Mouse (Mus musculus): ENCODE data around the gene Lsg1. TPM values are rescaled to one million over a fixed set of nuclear protein-coding genes. Genes with fewer than 3 reads are reported as not detected.
A peak's percentile ranks its signal among the peaks of the same experiment; 100 is the strongest.

The Lsg1 gene
- total and polyA plus RNA-seq, 2 experiments from 2014 or later, result 16.7 to 42.1 TPM

DNA sequence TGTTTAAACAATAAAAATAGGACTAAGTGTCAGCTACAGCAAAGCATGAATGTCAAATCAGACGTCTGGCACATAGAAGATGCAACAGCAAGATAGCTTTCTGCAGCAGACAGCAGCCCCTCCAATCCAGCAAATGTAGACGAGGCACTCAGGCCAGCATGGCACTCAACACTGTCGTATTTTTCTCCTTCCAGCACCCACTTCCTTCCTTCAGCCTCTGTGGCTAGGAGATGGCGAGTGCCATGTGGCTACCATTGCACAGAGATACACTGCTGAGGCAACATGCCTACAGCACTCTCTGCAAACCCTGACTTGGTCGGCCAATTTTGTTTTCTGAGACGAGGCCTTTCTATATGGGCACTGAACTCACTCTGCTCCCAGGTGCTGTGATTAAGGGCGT, 11.6 kb downstream of the Lsg1 start:
- Histone ChIP-seq H3K9me3 (ENCODE audit: low read length) (no peaks in the 10 kb centered on the region), H3K4me3 (ENCODE audit: low read length) (no peak overlapping the region), H3K4me2 (ENCODE audit: low read depth, low read length) (no peak overlapping the region), H3K27me3 (ENCODE audit: insufficient read depth, low read length) (no peaks in the 10 kb centered on the region), H3K36me3 (ENCODE audit: insufficient read depth, low read length) (peaks cover 75% of the 10 kb centered on the region), H3K9ac (replicated peaks; ENCODE audit: low read length) (no peak overlapping the region), H3K27ac (no peak overlapping the region), H3K4me1 (ENCODE audit: insufficient read depth, low read length) (no peaks in the 10 kb centered on the region)
- DNase-seq (ENCODE audit: low spot score) (no peak), ATAC-seq (no peak)
- WGBS, result 91% methylated on average over 7 of the region's 7 CpGs
- TF ChIP-seq CTCF (IDR thresholded peaks at IDR 0.05; ENCODE audit: low read depth), result no peak

GRCm38 (mm10) chr16:30572239-30572638, 15.2 kb downstream of the Lsg1 start:
- Histone ChIP-seq H3K27ac (no peak overlapping the region), H3K36me3 (ENCODE audit: insufficient read depth, low read length) (peaks cover 73% of the 10 kb centered on the region), H3K9ac (replicated peaks; ENCODE audit: low read length) (no peak overlapping the region), H3K4me2 (ENCODE audit: low read depth, low read length) (no peak overlapping the region), H3K4me1 (ENCODE audit: insufficient read depth, low read length) (no peaks in the 10 kb centered on the region), H3K27me3 (ENCODE audit: insufficient read depth, low read length) (no peaks in the 10 kb centered on the region), H3K4me3 (ENCODE audit: low read length) (no peak overlapping the region), H3K9me3 (ENCODE audit: low read length) (no peaks in the 10 kb centered on the region)
- ATAC-seq (no peak), DNase-seq (ENCODE audit: low spot score) (no peak)
- WGBS, result 65% methylated on average over 4 of the region's 4 CpGs
- no peak for TF ChIP-seq CTCF (IDR thresholded peaks at IDR 0.05; ENCODE audit: low read depth)

GRCm38 (mm10) chr16:30571378-30571777, 16.0 kb downstream of the Lsg1 start:
- no peak overlapping the region for H3K4me3 ChIP-seq (ENCODE audit: low read length)
- H3K9me3 ChIP-seq (ENCODE audit: low read length), result no peaks in the 10 kb centered on the region
- no peak overlapping the region for H3K27ac ChIP-seq
- peaks cover 70% of the 10 kb centered on the region for H3K36me3 ChIP-seq (ENCODE audit: insufficient read depth, low read length)
- H3K4me2 ChIP-seq (ENCODE audit: low read depth, low read length), result no peak overlapping the region
- TF ChIP-seq CTCF (IDR thresholded peaks at IDR 0.05; ENCODE audit: low read depth), result no peak
- ATAC-seq (no peak), DNase-seq (ENCODE audit: low spot score) (no peak)
- H3K9ac ChIP-seq (replicated peaks; ENCODE audit: low read length), result no peak overlapping the region
- H3K27me3 ChIP-seq (ENCODE audit: insufficient read depth, low read length), result no peaks in the 10 kb centered on the region
- WGBS, result 95% methylated on average over 5 of the region's 5 CpGs
- H3K4me1 ChIP-seq (ENCODE audit: insufficient read depth, low read length), result no peaks in the 10 kb centered on the region

GRCm38 (mm10) chr16:30570173-30570572, 17.2 kb downstream of the Lsg1 start:
- H3K9me3 ChIP-seq (ENCODE audit: low read length), result no peaks in the 10 kb centered on the region
- no peaks in the 10 kb centered on the region for H3K27me3 ChIP-seq (ENCODE audit: insufficient read depth, low read length)
- 96% methylated on average over 4 of the region's 4 CpGs for WGBS
- no peaks in the 10 kb centered on the region for H3K4me1 ChIP-seq (ENCODE audit: insufficient read depth, low read length)
- H3K27ac ChIP-seq, result no peak overlapping the region
- DNase-seq (ENCODE audit: low spot score), result no peak
- TF ChIP-seq CTCF (IDR thresholded peaks at IDR 0.05; ENCODE audit: low read depth), result peak; percentile 26; the same call in 1 of the 2 replicates
- H3K4me3 ChIP-seq (ENCODE audit: low read length), result no peak overlapping the region
- no peak for ATAC-seq
- H3K9ac ChIP-seq (replicated peaks; ENCODE audit: low read length), result no peak overlapping the region
- H3K36me3 ChIP-seq (ENCODE audit: insufficient read depth, low read length), result peaks cover 67% of the 10 kb centered on the region
- H3K4me2 ChIP-seq (ENCODE audit: low read depth, low read length), result no peak overlapping the region

- peaks cover 66% of the 10 kb centered on the region for H3K36me3 ChIP-seq (ENCODE audit: insufficient read depth, low read length)
- no peak overlapping the region for H3K4me3 ChIP-seq (ENCODE audit: low read length)
- H3K9me3 ChIP-seq (ENCODE audit: low read length), result no peaks in the 10 kb centered on the region
- H3K27me3 ChIP-seq (ENCODE audit: insufficient read depth, low read length), result no peaks in the 10 kb centered on the region
- DNase-seq (ENCODE audit: low spot score), result no peak
- no peak overlapping the region for H3K9ac ChIP-seq (replicated peaks; ENCODE audit: low read length)
- H3K4me1 ChIP-seq (ENCODE audit: insufficient read depth, low read length), result no peaks in the 10 kb centered on the region
- H3K4me2 ChIP-seq (ENCODE audit: low read depth, low read length), result no peak overlapping the region
- no peak for TF ChIP-seq CTCF (IDR thresholded peaks at IDR 0.05; ENCODE audit: low read depth)
- ATAC-seq, result no peak
- H3K27ac ChIP-seq, result no peak overlapping the region
- 95% methylated on average over 6 of the region's 6 CpGs for WGBS
These were observed 21.8 kb downstream of the Lsg1 start for GRCm38 (mm10) chr16:30565631-30566030.

DNA sequence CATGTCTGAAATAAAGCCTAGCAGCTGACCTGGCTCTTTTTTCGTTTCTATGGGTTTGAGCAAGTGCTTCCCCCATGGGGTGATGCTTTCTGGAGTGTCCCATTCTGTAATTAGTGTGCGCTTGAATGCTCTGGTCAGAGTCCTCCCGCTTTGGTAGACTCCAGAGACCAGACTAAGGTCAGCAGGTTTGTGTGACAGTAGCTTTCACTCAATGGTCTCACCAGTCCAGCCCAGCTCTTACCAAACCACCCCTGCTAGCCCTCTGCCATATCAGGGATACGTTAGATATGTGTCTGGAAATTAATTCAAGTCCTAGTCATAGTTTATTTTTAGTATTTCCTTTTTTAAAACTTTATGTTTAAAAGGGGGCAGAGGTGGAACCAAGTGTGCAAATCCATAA, 26.8 kb downstream of the Lsg1 start:
- no peak overlapping the region for H3K4me3 ChIP-seq (ENCODE audit: low read length)
- H3K9ac ChIP-seq (replicated peaks; ENCODE audit: low read length), result no peak overlapping the region
- ATAC-seq, result no peak
- WGBS, result 85% methylated on average over 4 of the region's 4 CpGs
- no peak overlapping the region for H3K4me2 ChIP-seq (ENCODE audit: low read depth, low read length)
- peaks cover 55% of the 10 kb centered on the region for H3K36me3 ChIP-seq (ENCODE audit: insufficient read depth, low read length)
- no peak overlapping the region for H3K27ac ChIP-seq
- 0 out of 2 replicates have a peak, but pooled peaks cover 2% of the 10 kb centered on the region for H3K9me3 ChIP-seq (ENCODE audit: low read length)
- H3K4me1 ChIP-seq (ENCODE audit: insufficient read depth, low read length), result no peaks in the 10 kb centered on the region
- no peak for DNase-seq (ENCODE audit: low spot score)
- H3K27me3 ChIP-seq (ENCODE audit: insufficient read depth, low read length), result no peaks in the 10 kb centered on the region
- no peak for TF ChIP-seq CTCF (IDR thresholded peaks at IDR 0.05; ENCODE audit: low read depth)

GRCm38 (mm10) chr16:30559312-30559992, 27.9 kb downstream of the Lsg1 start:
- no peak overlapping the region for H3K4me3 ChIP-seq (ENCODE audit: low read length)
- ATAC-seq (no peak), DNase-seq (ENCODE audit: low spot score) (no peak)
- peaks cover 44% of the 10 kb centered on the region for H3K36me3 ChIP-seq (ENCODE audit: insufficient read depth, low read length)
- WGBS, result 93% methylated on average over 5 of the region's 5 CpGs
- no peaks in the 10 kb centered on the region for H3K4me1 ChIP-seq (ENCODE audit: insufficient read depth, low read length)
- no peak overlapping the region for H3K9ac ChIP-seq (replicated peaks; ENCODE audit: low read length)
- peaks cover 5% of the 10 kb centered on the region; the same call in 1 of the 2 replicates for H3K9me3 ChIP-seq (ENCODE audit: low read length)
- no peak overlapping the region for H3K4me2 ChIP-seq (ENCODE audit: low read depth, low read length)
- H3K27me3 ChIP-seq (ENCODE audit: insufficient read depth, low read length), result no peaks in the 10 kb centered on the region
- no peak for TF ChIP-seq CTCF (IDR thresholded peaks at IDR 0.05; ENCODE audit: low read depth)
- no peak overlapping the region for H3K27ac ChIP-seq
